Mouse (Mus musculus) thymus, postnatal 36 days (tissue): ENCODE data around the gene B4galt5.

ENCODE experiments used
- DNase-seq, 2 experiments: peaks; one replicate each; pipeline ENCODE4 v3.0.0; 2022; ENCODE audit warnings: mixed read lengths in 2 of 2

Gene B4galt5

GRCm38 (mm10) chr2:167303196-167303595, 45.8 kb downstream of the B4galt5 start:
- no peak for DNase-seq

- DNase-seq, result no peak
Measured at GRCm38 (mm10) chr2:167302641-167303040, 46.3 kb downstream of the B4galt5 start.

GRCm38 (mm10) chr2:167302031-167302430, 47.0 kb downstream of the B4galt5 start:
- peak in 1 of 2 experiments; percentile 2 for DNase-seq

- peak in 1 of 2 experiments; percentile 2 for DNase-seq
Measured at GRCm38 (mm10) chr2:167301601-167302000, 47.4 kb downstream of the B4galt5 start.

GRCm38 (mm10) chr2:167300943-167301497, 48.0 kb downstream of the B4galt5 start:
- peak in 1 of 2 experiments; percentile 3 for DNase-seq

GRCm38 (mm10) chr2:167299861-167300667, 48.9 kb downstream of the B4galt5 start:
- DNase-seq, result peak in 1 of 2 experiments; percentile 16

GRCm38 (mm10) chr2:167298729-167299705, 50.0 kb downstream of the B4galt5 start:
- DNase-seq, result peak; percentile 27 to 47

GRCm38 (mm10) chr2:167297985-167298384, 51.0 kb downstream of the B4galt5 start:
- peak in 1 of 2 experiments; percentile 1 for DNase-seq

GRCm38 (mm10) chr2:167294926-167295325, 54.1 kb downstream of the B4galt5 start:
- DNase-seq, result peak in 1 of 2 experiments; percentile 20

GRCm38 (mm10) chr2:167294216-167294615, 54.8 kb downstream of the B4galt5 start:
- peak in 1 of 2 experiments; percentile 6 for DNase-seq

- DNase-seq, result peak in 1 of 2 experiments; percentile 7
Measured at GRCm38 (mm10) chr2:167293289-167294085, 55.5 kb downstream of the B4galt5 start.

- DNase-seq, result peak in 1 of 2 experiments; percentile 2
Measured at GRCm38 (mm10) chr2:167292854-167293253, 56.1 kb downstream of the B4galt5 start.

GRCm38 (mm10) chr2:167292151-167292591, 56.8 kb downstream of the B4galt5 start:
- peak in 1 of 2 experiments; percentile 1 for DNase-seq

- DNase-seq, result no peak
Measured at GRCm38 (mm10) chr2:167291656-167292055, 57.3 kb downstream of the B4galt5 start.

- DNase-seq, result peak in 1 of 2 experiments; percentile 0
Measured at GRCm38 (mm10) chr2:167281461-167281860, 67.5 kb downstream of the B4galt5 start.

GRCm38 (mm10) chr2:167280986-167281310, 68.0 kb downstream of the B4galt5 start:
- DNase-seq, result no peak

- peak; percentile 69 for DNase-seq
Measured at GRCm38 (mm10) chr2:167280090-167280985, 68.6 kb downstream of the B4galt5 start.

- DNase-seq, result peak; percentile 46 to 47
Measured at GRCm38 (mm10) chr2:167278751-167279526, 70.0 kb downstream of the B4galt5 start.

- DNase-seq, result peak in 1 of 2 experiments; percentile 0
Measured at GRCm38 (mm10) chr2:167278011-167278410, 71.0 kb downstream of the B4galt5 start.

- peak in 1 of 2 experiments; percentile 0 for DNase-seq
Measured at GRCm38 (mm10) chr2:167277026-167277425, 72.0 kb downstream of the B4galt5 start.
